Mouse (Mus musculus) urinary bladder, adult 2 months (tissue): ENCODE measurements around the gene Zfp146. TPM values are rescaled to one million over a fixed set of nuclear protein-coding genes. Genes with fewer than 3 reads are reported as not detected.
A peak's percentile ranks its signal among the peaks of the same experiment; 100 is the strongest.
"Not testable (repeated sequence)": the region's sequence is repeated elsewhere in the genome, so short reads cannot be mapped to it uniquely, and the experiment has no call there.

Experiments used
- DNase-seq: peaks from one replicate; pipeline ENCODE4 v3.0.0; 2022; ENCODE audit warnings: low spot score
- polyA plus RNA-seq: library from polyadenylated mRNA; depleted of rRNA; stranded (reverse); fragments of >200 nt; gene quantifications from 2 replicates; pipeline ENCODE4 v1.2.3, GENCODE M21; 2012; rRNA removed

Gene Zfp146
- 49.8 and 50.1 TPM in 2 replicates for polyA plus RNA-seq

GRCm38 (mm10) chr7:30169583-30170282 is at the start of gene Zfp146:
Zfp146 (minus strand) TSS chr7:30169750.
- DNase-seq: peak; percentile 74

GRCm38 (mm10) chr7:30217277-30217676 is 47.7 kb upstream of the Zfp146 start:
- no peak for DNase-seq

- no peak for DNase-seq
These were observed 47.2 kb upstream of the Zfp146 start for GRCm38 (mm10) chr7:30216723-30217151.

GRCm38 (mm10) chr7:30215875-30216274 is 46.3 kb upstream of the Zfp146 start:
- DNase-seq: no peak

GRCm38 (mm10) chr7:30213881-30214280 is 44.3 kb upstream of the Zfp146 start:
- no peak for DNase-seq

GRCm38 (mm10) chr7:30211025-30211424 is 41.5 kb upstream of the Zfp146 start:
- DNase-seq: no peak

- DNase-seq: not testable (repeated sequence)
These were observed 36.8 kb upstream of the Zfp146 start for GRCm38 (mm10) chr7:30206364-30206763.

GRCm38 (mm10) chr7:30205383-30205782 is 35.8 kb upstream of the Zfp146 start:
- DNase-seq: no peak

GRCm38 (mm10) chr7:30204380-30204779 is 34.8 kb upstream of the Zfp146 start:
- no peak for DNase-seq

GRCm38 (mm10) chr7:30202895-30203690 is 33.5 kb upstream of the Zfp146 start:
- DNase-seq: no peak

- not testable (repeated sequence) for DNase-seq
These were observed 31.1 kb upstream of the Zfp146 start for GRCm38 (mm10) chr7:30200661-30201060.

GRCm38 (mm10) chr7:30200200-30200599 is 30.6 kb upstream of the Zfp146 start:
- no peak for DNase-seq

GRCm38 (mm10) chr7:30199498-30200139 is 30.1 kb upstream of the Zfp146 start:
- no peak for DNase-seq

GRCm38 (mm10) chr7:30198481-30198971 is 29.0 kb upstream of the Zfp146 start, which contains the start of gene Capns1:
Capns1 (minus strand) TSS chr7:30198811.
- no peak for DNase-seq

GRCm38 (mm10) chr7:30197592-30198129 is 28.1 kb upstream of the Zfp146 start:
- no peak for DNase-seq

GRCm38 (mm10) chr7:30196171-30196570 is 26.6 kb upstream of the Zfp146 start:
- DNase-seq: no peak

GRCm38 (mm10) chr7:30195461-30195860 is 25.9 kb upstream of the Zfp146 start:
- DNase-seq: no peak

GRCm38 (mm10) chr7:30194884-30195283 is 25.3 kb upstream of the Zfp146 start:
- peak; percentile 89 for DNase-seq

GRCm38 (mm10) chr7:30194101-30194831 is 24.7 kb upstream of the Zfp146 start:
- no peak for DNase-seq

- DNase-seq: peak; percentile 70
These were observed 24.1 kb upstream of the Zfp146 start for GRCm38 (mm10) chr7:30193581-30194100.

GRCm38 (mm10) chr7:30193013-30193412 is 23.5 kb upstream of the Zfp146 start:
- no peak for DNase-seq
